Mouse (Mus musculus): ENCODE measurements around the gene Ninj1. TPM values are rescaled to one million over a fixed set of nuclear protein-coding genes. Genes with fewer than 3 reads are reported as not detected.

The Ninj1 gene
- polyA plus RNA-seq, 1 experiment: 124 TPM

GRCm38 (mm10) chr13:49212711-49213500 is 25.6 kb downstream of the Ninj1 start:
- Histone ChIP-seq H3K4me3 (peak overlapping the region; percentile 43), H3K4me2 (ENCODE audit: low read depth) (peak overlapping the region; percentile 92), H3ac (ENCODE audit: control insufficient read depth, insufficient read length) (no peak overlapping the region), H3K79me2 (ENCODE audit: control insufficient read depth, insufficient read depth) (peaks cover 20% of the 10 kb centered on the region), H3K27me3 (ENCODE audit: control insufficient read depth, insufficient read depth, insufficient read length) (no peaks in the 10 kb centered on the region), H3K36me3 (ENCODE audit: control insufficient read depth, insufficient read depth) (no peaks in the 10 kb centered on the region)
- TF ChIP-seq MYOG (IDR thresholded peaks at IDR 0.05; ENCODE audit: control insufficient read depth in 1 of 3, insufficient read depth in 1 of 3, insufficient read length in 2 of 3, low read depth in 2 of 3) (no peak), MAX (IDR thresholded peaks at IDR 0.05; ENCODE audit: low read depth) (no peak), CEBPB (IDR thresholded peaks at IDR 0.05; ENCODE audit: insufficient read depth, poor library complexity, severe bottlenecking) (no peak), MYOD1 (IDR thresholded peaks at IDR 0.05; ENCODE audit: control insufficient read depth in 1 of 3, insufficient read length in 2 of 3, low read depth in 2 of 3) (no peak), POLR2AphosphoS2 (IDR thresholded peaks at IDR 0.05; ENCODE audit: insufficient read length, low read depth) (no peak), TCF3 (IDR thresholded peaks at IDR 0.05; ENCODE audit: insufficient read length, low read depth) (no peak), TCF12 (IDR thresholded peaks at IDR 0.05; ENCODE audit: insufficient read depth, poor library complexity, severe bottlenecking) (no peak), E2F4 (IDR thresholded peaks at IDR 0.05; ENCODE audit: insufficient read depth) (no peak), USF1 (IDR thresholded peaks at IDR 0.05; ENCODE audit: low read depth) (no peak), SRF (IDR thresholded peaks at IDR 0.05; ENCODE audit: control insufficient read depth, insufficient read length, low read depth) (no peak), REST (IDR thresholded peaks at IDR 0.05; ENCODE audit: insufficient read depth, insufficient read length) (no peak), POLR2A (IDR thresholded peaks at IDR 0.05; ENCODE audit: insufficient read length, low read depth) (no peak)

GRCm38 (mm10) chr13:49213531-49213932 is 26.2 kb downstream of the Ninj1 start:
- H3K79me2 ChIP-seq (ENCODE audit: control insufficient read depth, insufficient read depth): peaks cover 20% of the 10 kb centered on the region
- H3K4me3 ChIP-seq: peak overlapping the region; percentile 43
- no peak overlapping the region for H3ac ChIP-seq (ENCODE audit: control insufficient read depth, insufficient read length)
- no peaks in the 10 kb centered on the region for H3K36me3 ChIP-seq (ENCODE audit: control insufficient read depth, insufficient read depth)
- TF ChIP-seq MAX (IDR thresholded peaks at IDR 0.05; ENCODE audit: low read depth) (no peak), MYOG (IDR thresholded peaks at IDR 0.05; ENCODE audit: control insufficient read depth in 1 of 3, insufficient read depth in 1 of 3, insufficient read length in 2 of 3, low read depth in 2 of 3) (peak in 2 of 3 experiments; percentile 18 to 83), TCF12 (IDR thresholded peaks at IDR 0.05; ENCODE audit: insufficient read depth, poor library complexity, severe bottlenecking) (no peak), POLR2AphosphoS2 (IDR thresholded peaks at IDR 0.05; ENCODE audit: insufficient read length, low read depth) (peak; percentile 24), MYOD1 (IDR thresholded peaks at IDR 0.05; ENCODE audit: control insufficient read depth in 1 of 3, insufficient read length in 2 of 3, low read depth in 2 of 3) (peak in 2 of 3 experiments; percentile 58 to 82), USF1 (IDR thresholded peaks at IDR 0.05; ENCODE audit: low read depth) (peak; percentile 9), POLR2A (IDR thresholded peaks at IDR 0.05; ENCODE audit: insufficient read length, low read depth) (peak; percentile 11)
- no peaks in the 10 kb centered on the region for H3K27me3 ChIP-seq (ENCODE audit: control insufficient read depth, insufficient read depth, insufficient read length)
- peak overlapping the region; percentile 92 for H3K4me2 ChIP-seq (ENCODE audit: low read depth)

GRCm38 (mm10) chr13:49214454-49214853 is 27.2 kb downstream of the Ninj1 start:
- no peaks in the 10 kb centered on the region for H3K27me3 ChIP-seq (ENCODE audit: control insufficient read depth, insufficient read depth, insufficient read length)
- H3K4me3 ChIP-seq: peak overlapping the region; percentile 43

GRCm38 (mm10) chr13:49215128-49215503 is 27.8 kb downstream of the Ninj1 start:
- H3K36me3 ChIP-seq (ENCODE audit: control insufficient read depth, insufficient read depth): no peaks in the 10 kb centered on the region
- peak overlapping the region; percentile 43 for H3K4me3 ChIP-seq
- H3ac ChIP-seq (ENCODE audit: control insufficient read depth, insufficient read length): peak overlapping the region; percentile 63
- peaks cover 17% of the 10 kb centered on the region for H3K79me2 ChIP-seq (ENCODE audit: control insufficient read depth, insufficient read depth)
- no peaks in the 10 kb centered on the region for H3K27me3 ChIP-seq (ENCODE audit: control insufficient read depth, insufficient read depth, insufficient read length)
- no peak for TF ChIP-seq MAX (IDR thresholded peaks at IDR 0.05; ENCODE audit: low read depth)
- no peak for TF ChIP-seq MYOG (IDR thresholded peaks at IDR 0.05; ENCODE audit: control insufficient read depth in 1 of 3, insufficient read depth in 1 of 3, insufficient read length in 2 of 3, low read depth in 2 of 3)
- no peak for TF ChIP-seq E2F4 (IDR thresholded peaks at IDR 0.05; ENCODE audit: insufficient read depth)
- TF ChIP-seq TCF12 (IDR thresholded peaks at IDR 0.05; ENCODE audit: insufficient read depth, poor library complexity, severe bottlenecking): no peak
- no peak for TF ChIP-seq SRF (IDR thresholded peaks at IDR 0.05; ENCODE audit: control insufficient read depth, insufficient read length, low read depth)
- no peak for TF ChIP-seq REST (IDR thresholded peaks at IDR 0.05; ENCODE audit: insufficient read depth, insufficient read length)
- TF ChIP-seq TCF3 (IDR thresholded peaks at IDR 0.05; ENCODE audit: insufficient read length, low read depth): no peak
- TF ChIP-seq CEBPB (IDR thresholded peaks at IDR 0.05; ENCODE audit: insufficient read depth, poor library complexity, severe bottlenecking): no peak
- TF ChIP-seq USF1 (IDR thresholded peaks at IDR 0.05; ENCODE audit: low read depth): no peak
- no peak for TF ChIP-seq POLR2A (IDR thresholded peaks at IDR 0.05; ENCODE audit: insufficient read length, low read depth)
- TF ChIP-seq POLR2AphosphoS2 (IDR thresholded peaks at IDR 0.05; ENCODE audit: insufficient read length, low read depth): no peak
- TF ChIP-seq MYOD1 (IDR thresholded peaks at IDR 0.05; ENCODE audit: control insufficient read depth in 1 of 3, insufficient read length in 2 of 3, low read depth in 2 of 3): no peak
- peak overlapping the region; percentile 92 for H3K4me2 ChIP-seq (ENCODE audit: low read depth)

More at GRCm38 (mm10) chr13:49214454-49214853, 27.2 kb downstream of the Ninj1 start:
- no peaks in the 10 kb centered on the region for H3K36me3 ChIP-seq (ENCODE audit: control insufficient read depth, insufficient read depth)
- H3K79me2 ChIP-seq (ENCODE audit: control insufficient read depth, insufficient read depth): peaks cover 20% of the 10 kb centered on the region
- H3ac ChIP-seq (ENCODE audit: control insufficient read depth, insufficient read length): no peak overlapping the region
- TF ChIP-seq POLR2AphosphoS2 (IDR thresholded peaks at IDR 0.05; ENCODE audit: insufficient read length, low read depth) (no peak), MYOG (IDR thresholded peaks at IDR 0.05; ENCODE audit: control insufficient read depth in 1 of 3, insufficient read depth in 1 of 3, insufficient read length in 2 of 3, low read depth in 2 of 3) (no peak), USF1 (IDR thresholded peaks at IDR 0.05; ENCODE audit: low read depth) (no peak), TCF12 (IDR thresholded peaks at IDR 0.05; ENCODE audit: insufficient read depth, poor library complexity, severe bottlenecking) (no peak), E2F4 (IDR thresholded peaks at IDR 0.05; ENCODE audit: insufficient read depth) (no peak), POLR2A (IDR thresholded peaks at IDR 0.05; ENCODE audit: insufficient read length, low read depth) (no peak), MAX (IDR thresholded peaks at IDR 0.05; ENCODE audit: low read depth) (no peak), TCF3 (IDR thresholded peaks at IDR 0.05; ENCODE audit: insufficient read length, low read depth) (no peak), REST (IDR thresholded peaks at IDR 0.05; ENCODE audit: insufficient read depth, insufficient read length) (no peak), SRF (IDR thresholded peaks at IDR 0.05; ENCODE audit: control insufficient read depth, insufficient read length, low read depth) (no peak), MYOD1 (IDR thresholded peaks at IDR 0.05; ENCODE audit: control insufficient read depth in 1 of 3, insufficient read length in 2 of 3, low read depth in 2 of 3) (no peak), CEBPB (IDR thresholded peaks at IDR 0.05; ENCODE audit: insufficient read depth, poor library complexity, severe bottlenecking) (no peak)
- H3K4me2 ChIP-seq (ENCODE audit: low read depth): peak overlapping the region; percentile 92
